Mouse (Mus musculus): ENCODE data around the gene Herc4. TPM values are rescaled to one million over a fixed set of nuclear protein-coding genes. Genes with fewer than 3 reads are reported as not detected.

Gene Herc4
- polyA plus RNA-seq (2015; fragmentation: Nextera tagmentation; extraction: Ambion mirVana): 27.9 and 28.3 TPM in 2 replicates

- peak within 1 kb of the TSS; percentile 100 for H3K27ac ChIP-seq (ENCODE audit: low read length)
- under 1% methylated on average over 38 of the region's 44 CpGs for WGBS (ENCODE audit: insufficient replicate concordance)
Measured at GRCm38 (mm10) chr10:63243493-63244054, at the start of gene Herc4. Gene Herc4, plus strand, starts transcription at chr10:63243810.

GRCm38 (mm10) chr10:63199008-63199407 lies 44.6 kb upstream of the Herc4 start:
- H3K36me3 ChIP-seq (ENCODE audit: control insufficient read depth, insufficient read depth): no peaks in the 10 kb centered on the region
- ATAC-seq (ENCODE audit: low read depth): peak; percentile 76
- H3K27ac ChIP-seq (ENCODE audit: low read length): no peak overlapping the region; the same call in 1 of the 2 replicates
- no peak overlapping the region for H3K4me3 ChIP-seq (ENCODE audit: low read depth, low read length)
- peaks cover 8% of the 10 kb centered on the region; the same call in 1 of the 2 replicates for H3K4me1 ChIP-seq (ENCODE audit: control insufficient read depth, low read depth, low read length)
- 24% methylated on average over 4 of the region's 4 CpGs for WGBS (ENCODE audit: insufficient replicate concordance)
- no peaks in the 10 kb centered on the region for H3K27me3 ChIP-seq (ENCODE audit: control insufficient read depth, insufficient read depth, low read depth, low read length)
- peak overlapping the region; percentile 30; the same call in 1 of the 2 replicates for H3K4me2 ChIP-seq (ENCODE audit: low read depth, low read length)
- no peak overlapping the region for H3K9ac ChIP-seq (ENCODE audit: low read depth, low read length)
- no peaks in the 10 kb centered on the region for H3K9me3 ChIP-seq (replicated peaks; ENCODE audit: control insufficient read depth, low read length)

More at GRCm38 (mm10) chr10:63243493-63244054, at the start of gene Herc4:
- Histone ChIP-seq H3K4me2 (ENCODE audit: low read depth, low read length) (peak within 1 kb of the TSS; percentile 70), H3K4me1 (ENCODE audit: control insufficient read depth, low read depth, low read length) (peaks cover 11% of the 10 kb centered on the region), H3K36me3 (ENCODE audit: control insufficient read depth, insufficient read depth) (peaks cover 3% of the 10 kb centered on the region; the same call in 1 of the 2 replicates), H3K9me3 (replicated peaks; ENCODE audit: control insufficient read depth, low read length) (no peaks in the 10 kb centered on the region), H3K9ac (ENCODE audit: low read depth, low read length) (peak within 1 kb of the TSS; percentile 100), H3K27me3 (ENCODE audit: control insufficient read depth, insufficient read depth, low read depth, low read length) (no peaks in the 10 kb centered on the region; the same call in 1 of the 2 replicates), H3K4me3 (ENCODE audit: low read depth, low read length) (peak within 1 kb of the TSS; percentile 100)
- peak; percentile 99 for ATAC-seq (ENCODE audit: low read depth)

GRCm38 (mm10) chr10:63201534-63201933 lies 42.1 kb upstream of the Herc4 start:
- Histone ChIP-seq H3K9ac (ENCODE audit: low read depth, low read length) (no peak overlapping the region), H3K9me3 (replicated peaks; ENCODE audit: control insufficient read depth, low read length) (no peaks in the 10 kb centered on the region), H3K4me2 (ENCODE audit: low read depth, low read length) (no peak overlapping the region), H3K4me3 (ENCODE audit: low read depth, low read length) (no peak overlapping the region), H3K36me3 (ENCODE audit: control insufficient read depth, insufficient read depth) (no peaks in the 10 kb centered on the region), H3K27ac (ENCODE audit: low read length) (no peak overlapping the region), H3K4me1 (ENCODE audit: control insufficient read depth, low read depth, low read length) (peaks cover 8% of the 10 kb centered on the region; the same call in 1 of the 2 replicates), H3K27me3 (ENCODE audit: control insufficient read depth, insufficient read depth, low read depth, low read length) (no peaks in the 10 kb centered on the region)
- WGBS (ENCODE audit: insufficient replicate concordance): 69% methylated on average over 8 of the region's 8 CpGs
- ATAC-seq (ENCODE audit: low read depth): no peak

DNA sequence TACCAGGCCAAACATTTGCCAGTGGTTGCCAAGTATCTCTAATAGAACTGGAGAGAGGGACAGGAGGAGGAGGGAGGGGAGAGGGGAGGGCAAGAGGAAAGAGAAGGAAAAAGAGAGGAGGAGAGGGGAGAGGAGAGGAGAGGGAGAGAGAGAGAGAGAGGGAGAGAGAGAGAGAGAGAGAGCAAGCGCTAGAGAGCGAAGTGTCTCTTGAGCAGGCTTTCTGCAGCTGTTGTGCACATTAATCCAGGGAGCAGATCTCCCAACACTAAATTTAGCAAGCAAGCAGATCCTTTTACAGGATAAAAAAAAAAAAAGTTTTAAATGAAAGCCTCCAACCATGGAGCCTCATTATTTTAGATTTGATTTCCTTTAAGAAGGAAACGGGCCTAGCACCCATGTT lies 40.6 kb upstream of the Herc4 start:
- H3K4me2 ChIP-seq (ENCODE audit: low read depth, low read length): no peak overlapping the region
- peaks cover 8% of the 10 kb centered on the region; the same call in 1 of the 2 replicates for H3K4me1 ChIP-seq (ENCODE audit: control insufficient read depth, low read depth, low read length)
- no peak overlapping the region for H3K4me3 ChIP-seq (ENCODE audit: low read depth, low read length)
- H3K9me3 ChIP-seq (replicated peaks; ENCODE audit: control insufficient read depth, low read length): no peaks in the 10 kb centered on the region
- H3K27me3 ChIP-seq (ENCODE audit: control insufficient read depth, insufficient read depth, low read depth, low read length): no peaks in the 10 kb centered on the region
- H3K9ac ChIP-seq (ENCODE audit: low read depth, low read length): no peak overlapping the region
- no peak overlapping the region for H3K27ac ChIP-seq (ENCODE audit: low read length)
- no peaks in the 10 kb centered on the region for H3K36me3 ChIP-seq (ENCODE audit: control insufficient read depth, insufficient read depth)
- 87% methylated on average over 3 of the region's 3 CpGs for WGBS (ENCODE audit: insufficient replicate concordance)
- ATAC-seq (ENCODE audit: low read depth): no peak

- H3K27me3 ChIP-seq (ENCODE audit: control insufficient read depth, insufficient read depth, low read depth, low read length): no peaks in the 10 kb centered on the region
- no peak within 1 kb of the TSS for H3K4me3 ChIP-seq (ENCODE audit: low read depth, low read length)
- H3K27ac ChIP-seq (ENCODE audit: low read length): no peak within 1 kb of the TSS
- no peaks in the 10 kb centered on the region for H3K9me3 ChIP-seq (replicated peaks; ENCODE audit: control insufficient read depth, low read length)
- 76% methylated on average over 15 of the region's 15 CpGs for WGBS (ENCODE audit: insufficient replicate concordance)
- H3K4me2 ChIP-seq (ENCODE audit: low read depth, low read length): no peak within 1 kb of the TSS
- ATAC-seq (ENCODE audit: low read depth): no peak
- no peak within 1 kb of the TSS for H3K9ac ChIP-seq (ENCODE audit: low read depth, low read length)
- H3K36me3 ChIP-seq (ENCODE audit: control insufficient read depth, insufficient read depth): no peaks in the 10 kb centered on the region
- H3K4me1 ChIP-seq (ENCODE audit: control insufficient read depth, low read depth, low read length): peaks cover 8% of the 10 kb centered on the region; the same call in 1 of the 2 replicates
Measured at GRCm38 (mm10) chr10:63203728-63204127, 39.9 kb upstream of the Herc4 start, which contains the start of gene Mypn. Gene Mypn, minus strand, starts transcription at chr10:63203952.

- Histone ChIP-seq H3K9me3 (replicated peaks; ENCODE audit: control insufficient read depth, low read length) (no peaks in the 10 kb centered on the region), H3K4me3 (ENCODE audit: low read depth, low read length) (no peak overlapping the region), H3K4me2 (ENCODE audit: low read depth, low read length) (no peak overlapping the region), H3K36me3 (ENCODE audit: control insufficient read depth, insufficient read depth) (no peaks in the 10 kb centered on the region), H3K4me1 (ENCODE audit: control insufficient read depth, low read depth, low read length) (no peaks in the 10 kb centered on the region), H3K27me3 (ENCODE audit: control insufficient read depth, insufficient read depth, low read depth, low read length) (no peaks in the 10 kb centered on the region), H3K27ac (ENCODE audit: low read length) (no peak overlapping the region), H3K9ac (ENCODE audit: low read depth, low read length) (no peak overlapping the region)
- ATAC-seq (ENCODE audit: low read depth): no peak
- 53% methylated on average over 6 of the region's 6 CpGs for WGBS (ENCODE audit: insufficient replicate concordance)
Measured at GRCm38 (mm10) chr10:63208871-63209270, 34.7 kb upstream of the Herc4 start.

GRCm38 (mm10) chr10:63221081-63221783 lies 22.4 kb upstream of the Herc4 start:
- H3K27me3 ChIP-seq (ENCODE audit: control insufficient read depth, insufficient read depth, low read depth, low read length): no peaks in the 10 kb centered on the region
- 59% methylated on average over 7 of the region's 7 CpGs for WGBS (ENCODE audit: insufficient replicate concordance)
- H3K9ac ChIP-seq (ENCODE audit: low read depth, low read length): no peak overlapping the region
- no peaks in the 10 kb centered on the region for H3K4me1 ChIP-seq (ENCODE audit: control insufficient read depth, low read depth, low read length)
- H3K4me2 ChIP-seq (ENCODE audit: low read depth, low read length): no peak overlapping the region
- no peak for ATAC-seq (ENCODE audit: low read depth)
- no peak overlapping the region for H3K4me3 ChIP-seq (ENCODE audit: low read depth, low read length)
- no peaks in the 10 kb centered on the region for H3K36me3 ChIP-seq (ENCODE audit: control insufficient read depth, insufficient read depth)
- no peaks in the 10 kb centered on the region for H3K9me3 ChIP-seq (replicated peaks; ENCODE audit: control insufficient read depth, low read length)
- no peak overlapping the region for H3K27ac ChIP-seq (ENCODE audit: low read length)

DNA sequence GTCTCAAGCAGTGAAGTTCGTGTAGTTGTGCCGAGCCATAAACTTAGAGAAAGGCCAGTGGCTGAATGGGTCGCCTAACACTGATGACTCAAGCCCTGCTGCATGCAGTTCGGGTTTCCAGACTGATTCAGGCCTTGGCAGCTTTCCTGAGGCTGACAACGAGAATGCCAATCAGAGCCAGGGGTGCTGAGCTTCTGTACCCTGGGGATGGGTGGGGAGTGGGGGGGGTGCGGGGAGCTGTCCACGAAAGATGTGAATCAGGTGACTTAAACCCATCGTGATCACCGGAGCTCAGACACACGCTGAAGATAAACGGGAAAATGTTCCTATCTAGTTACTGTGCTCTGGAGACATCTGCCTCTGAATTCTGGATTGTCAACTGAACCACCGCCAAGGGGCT lies 19.3 kb upstream of the Herc4 start:
- H3K4me3 ChIP-seq (ENCODE audit: low read depth, low read length): no peak overlapping the region
- H3K9ac ChIP-seq (ENCODE audit: low read depth, low read length): no peak overlapping the region
- no peak overlapping the region for H3K27ac ChIP-seq (ENCODE audit: low read length)
- WGBS (ENCODE audit: insufficient replicate concordance): 66% methylated on average over 12 of the region's 12 CpGs
- H3K4me1 ChIP-seq (ENCODE audit: control insufficient read depth, low read depth, low read length): no peaks in the 10 kb centered on the region
- no peaks in the 10 kb centered on the region for H3K27me3 ChIP-seq (ENCODE audit: control insufficient read depth, insufficient read depth, low read depth, low read length)
- no peaks in the 10 kb centered on the region for H3K36me3 ChIP-seq (ENCODE audit: control insufficient read depth, insufficient read depth)
- ATAC-seq (ENCODE audit: low read depth): no peak
- no peak overlapping the region for H3K4me2 ChIP-seq (ENCODE audit: low read depth, low read length)
- H3K9me3 ChIP-seq (replicated peaks; ENCODE audit: control insufficient read depth, low read length): no peaks in the 10 kb centered on the region

- Histone ChIP-seq H3K4me3 (ENCODE audit: low read depth, low read length) (no peak overlapping the region), H3K9ac (ENCODE audit: low read depth, low read length) (no peak overlapping the region), H3K36me3 (ENCODE audit: control insufficient read depth, insufficient read depth) (no peaks in the 10 kb centered on the region), H3K4me1 (ENCODE audit: control insufficient read depth, low read depth, low read length) (no peaks in the 10 kb centered on the region), H3K4me2 (ENCODE audit: low read depth, low read length) (no peak overlapping the region), H3K27ac (ENCODE audit: low read length) (no peak overlapping the region), H3K9me3 (replicated peaks; ENCODE audit: control insufficient read depth, low read length) (no peaks in the 10 kb centered on the region), H3K27me3 (ENCODE audit: control insufficient read depth, insufficient read depth, low read depth, low read length) (no peaks in the 10 kb centered on the region)
- 73% methylated on average over 7 of the region's 7 CpGs for WGBS (ENCODE audit: insufficient replicate concordance)
- no peak for ATAC-seq (ENCODE audit: low read depth)
Measured at GRCm38 (mm10) chr10:63230266-63230665, 13.3 kb upstream of the Herc4 start.
